ENCODE assay signal across 16 mouse cellular contexts in genomic region chr11:117552430-117552969, GRCm38 (mm10).
DNase-seq lines count a peak whose midpoint lies in the region.
"Had no signal": no experiment of that assay in that cellular context is flagged by ENCODE, and none has a peak within 500 bp of the region (broad histone marks: within the 10 kb centered on the region; RNA-seq: fewer than 3 reads in every experiment).

No protein-coding gene starts in this region.

- no peak overlapping the region for H3K27ac ChIP-seq in limb, embryonic 10.5 days
- H3K27ac ChIP-seq: liver, embryonic 13.5 days; midbrain, embryonic 10.5 days; neural tube, embryonic 12.5 days had no signal

- H3K27me3 ChIP-seq in limb, embryonic 10.5 days (ENCODE audit: low read depth, poor library complexity, severe bottlenecking), result 0 out of 2 replicates have a peak, but pooled peaks cover 4% of the 10 kb centered on the region
- H3K27me3 ChIP-seq: liver, embryonic 13.5 days; neural tube, embryonic 12.5 days; Patski had no signal

- H3K9me3 ChIP-seq in limb, embryonic 10.5 days (replicated peaks), result no peaks in the 10 kb centered on the region
- H3K9me3 ChIP-seq: heart, embryonic 12.5 days; liver, embryonic 13.5 days; midbrain, embryonic 10.5 days; neural tube, embryonic 12.5 days had no signal

- no peak overlapping the region for H3K4me3 ChIP-seq in limb, embryonic 10.5 days
- H3K4me3 ChIP-seq: heart, embryonic 12.5 days; liver, embryonic 13.5 days; midbrain, embryonic 10.5 days; neural tube, embryonic 12.5 days had no signal

- H3K4me1 ChIP-seq in limb, embryonic 10.5 days, result peaks cover 26% of the 10 kb centered on the region
- H3K4me1 ChIP-seq: heart, embryonic 12.5 days; liver, embryonic 13.5 days; neural tube, embryonic 12.5 days had no signal

- 90% methylated on average over 8 of the region's 8 CpGs for WGBS in limb, embryonic 10.5 days

- no peaks in the 10 kb centered on the region for H3K36me3 ChIP-seq in limb, embryonic 10.5 days
- H3K36me3 ChIP-seq: heart, embryonic 12.5 days; liver, embryonic 13.5 days; midbrain, embryonic 10.5 days; neural tube, embryonic 12.5 days had no signal

- peak; percentile 50 for DNase-seq in adrenal gland, postnatal 10 days
- DNase-seq in adrenal gland, adult 8-10 months, result no peak
- peak; percentile 36 to 57 for DNase-seq in layer of hippocampus, postnatal 10 days (ENCODE audit: low spot score in 2 of 2)
- no peak for DNase-seq in layer of hippocampus, adult 9-10 months (ENCODE audit: low spot score)
- DNase-seq in cerebellum, adult 11 months, result peak; percentile 59
- DNase-seq in cerebellum, postnatal 36 days, result peak; percentile 63 to 64
- no peak for DNase-seq in B cell, adult 2 months
- no peak for DNase-seq in limb, embryonic 10.5 days (ENCODE audit: low spot score)
- DNase-seq: heart, postnatal 4 days; liver, embryonic 13.5 days; retina, postnatal 1 day; thymus, postnatal 36 days had no signal

Comparison
In these comparisons a context has a peak if more than half of its experiments do, and no peak if none do; other contexts are left out.
1. DNase-seq: peak in adrenal gland, postnatal 10 days (single experiment), layer of hippocampus, postnatal 10 days (2 of 2), cerebellum, adult 11 months (single experiment) and cerebellum, postnatal 36 days (2 of 2); none in adrenal gland, adult 8-10 months (single experiment), layer of hippocampus, adult 9-10 months (single experiment), B cell, adult 2 months (0 of 2) and limb, embryonic 10.5 days (single experiment).